Mouse (Mus musculus): ENCODE results near the gene Rpusd3.

DNA sequence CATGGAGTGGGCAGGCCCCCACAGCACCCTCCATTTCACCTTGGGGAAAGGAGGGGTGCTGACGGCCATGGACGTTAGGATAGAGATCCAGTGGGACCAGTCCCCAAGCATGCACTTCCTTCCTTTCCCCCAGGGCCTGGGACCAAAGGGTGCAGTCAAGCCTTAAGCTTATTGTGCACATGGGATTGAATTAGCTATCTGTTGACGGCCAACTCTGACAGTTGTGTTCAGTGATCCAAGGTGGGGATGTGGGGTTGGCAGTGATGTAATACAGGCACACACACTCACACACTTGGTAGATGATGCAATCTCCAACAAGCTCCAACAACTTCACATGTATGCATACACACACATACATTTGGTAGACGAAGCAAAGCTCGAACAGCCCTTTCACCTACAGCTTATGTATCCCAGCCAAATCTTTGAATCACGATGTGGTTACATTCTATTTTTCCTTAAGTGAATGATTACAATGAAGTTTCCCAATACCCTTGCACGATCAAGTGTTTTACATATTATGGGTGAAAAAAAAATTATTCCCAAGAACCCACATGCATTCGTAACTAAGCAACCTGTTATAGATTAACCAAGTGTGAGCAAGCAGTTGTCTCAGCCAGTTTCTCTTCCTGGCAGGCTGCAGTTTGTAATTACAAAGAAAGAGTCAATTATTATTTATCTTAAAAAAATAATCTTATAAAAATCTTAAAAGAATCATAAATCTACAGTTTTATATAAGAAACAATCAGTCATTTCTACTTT, 25.2 kb upstream of the Rpusd3 start:
- TF ChIP-seq CTCF (IDR thresholded peaks at IDR 0.05; ENCODE audit: low read depth, low read length) (no peak), POLR2A (IDR thresholded peaks at IDR 0.05; ENCODE audit: extremely low read depth, insufficient read depth, low read length) (no peak)

All from liver, adult 2 months (tissue).